Mouse (Mus musculus): Measurements from ENCODE around the gene Rdx.

DNA sequence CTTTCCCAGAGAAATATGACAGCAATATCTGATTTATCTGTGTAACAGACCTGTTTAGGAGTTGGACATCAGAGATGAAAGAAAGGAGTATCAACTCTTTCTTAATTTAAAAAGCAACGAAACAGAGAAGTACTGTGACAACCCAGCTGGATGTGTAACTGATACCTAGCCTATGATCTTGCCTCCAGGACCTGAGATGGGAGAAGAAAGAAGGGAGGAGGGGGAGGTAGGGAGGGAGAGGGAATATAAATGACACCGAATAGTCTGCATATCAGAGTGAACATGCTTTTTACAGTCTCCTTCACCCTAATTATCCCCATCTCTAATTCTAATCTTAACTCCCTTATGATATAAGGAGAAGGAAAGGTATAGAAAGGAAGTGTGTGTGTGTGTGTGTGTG lies 29.1 kb upstream of the Rdx start:
- TF ChIP-seq CTCF (IDR thresholded peaks at IDR 0.05; ENCODE audit: control insufficient read depth, insufficient read depth, insufficient read length) (no peak), USF1 (IDR thresholded peaks at IDR 0.05; ENCODE audit: low read depth) (no peak), MAX (IDR thresholded peaks at IDR 0.05) (no peak), MYOG (IDR thresholded peaks at IDR 0.05; ENCODE audit: control insufficient read depth, extremely low read depth, insufficient read length) (no peak), FOSL1 (IDR thresholded peaks at IDR 0.05; ENCODE audit: insufficient read depth, low read length, poor library complexity, severe bottlenecking) (no peak), MYOD1 (IDR thresholded peaks at IDR 0.05; ENCODE audit: control insufficient read depth, insufficient read length, low read depth) (no peak), CEBPB (IDR thresholded peaks at IDR 0.05; ENCODE audit: low read depth) (no peak)
